Mouse (Mus musculus): ENCODE data around the gene Atp2b4. TPM values are rescaled to one million over a fixed set of nuclear protein-coding genes. Genes with fewer than 3 reads are reported as not detected.

Atp2b4 gene
- total RNA-seq, 2 experiments from 2014 or later = 49.9 to 55.6 TPM

- no peak for DNase-seq (ENCODE audit: low spot score in 2 of 2)
These were observed 1.9 kb downstream of the Atp2b4 start for GRCm38 (mm10) chr1:133798821-133799415.

- no peak for DNase-seq (ENCODE audit: low spot score in 2 of 2)
These were observed 2.6 kb downstream of the Atp2b4 start for GRCm38 (mm10) chr1:133797979-133798820.

GRCm38 (mm10) chr1:133797327-133797978 lies 3.4 kb downstream of the Atp2b4 start:
- DNase-seq (ENCODE audit: low spot score in 2 of 2) = no peak

GRCm38 (mm10) chr1:133793646-133794045 lies 7.2 kb downstream of the Atp2b4 start:
- no peak for DNase-seq (ENCODE audit: low spot score in 2 of 2)

- DNase-seq (ENCODE audit: low spot score in 2 of 2) = no peak
These were observed 10.8 kb downstream of the Atp2b4 start for GRCm38 (mm10) chr1:133790011-133790410.

- no peak for DNase-seq (ENCODE audit: low spot score in 2 of 2)
These were observed 12.0 kb downstream of the Atp2b4 start for GRCm38 (mm10) chr1:133788864-133789263.

- no peak for DNase-seq (ENCODE audit: low spot score in 2 of 2)
These were observed 13.2 kb downstream of the Atp2b4 start for GRCm38 (mm10) chr1:133787500-133788210.

GRCm38 (mm10) chr1:133784621-133785020 lies 16.2 kb downstream of the Atp2b4 start:
- no peak for DNase-seq (ENCODE audit: low spot score in 2 of 2)

- DNase-seq (ENCODE audit: low spot score in 2 of 2) = no peak
These were observed 19.3 kb downstream of the Atp2b4 start for GRCm38 (mm10) chr1:133781531-133781930.

GRCm38 (mm10) chr1:133779043-133779442 lies 21.8 kb downstream of the Atp2b4 start:
- no peak for DNase-seq (ENCODE audit: low spot score in 2 of 2)

- no peak for DNase-seq (ENCODE audit: low spot score in 2 of 2)
These were observed 23.1 kb downstream of the Atp2b4 start for GRCm38 (mm10) chr1:133777651-133778231.

GRCm38 (mm10) chr1:133772553-133772952 lies 28.3 kb downstream of the Atp2b4 start:
- no peak for DNase-seq (ENCODE audit: low spot score in 2 of 2)

GRCm38 (mm10) chr1:133771831-133772399 lies 28.9 kb downstream of the Atp2b4 start:
- DNase-seq (ENCODE audit: low spot score in 2 of 2) = no peak

GRCm38 (mm10) chr1:133767994-133768393 lies 32.8 kb downstream of the Atp2b4 start:
- DNase-seq (ENCODE audit: low spot score in 2 of 2) = no peak

- DNase-seq (ENCODE audit: low spot score in 2 of 2) = no peak
These were observed 33.8 kb downstream of the Atp2b4 start for GRCm38 (mm10) chr1:133766901-133767529.

- no peak for DNase-seq (ENCODE audit: low spot score in 2 of 2)
These were observed 35.5 kb downstream of the Atp2b4 start for GRCm38 (mm10) chr1:133765376-133765775.

- no peak for DNase-seq (ENCODE audit: low spot score in 2 of 2)
These were observed 37.9 kb downstream of the Atp2b4 start for GRCm38 (mm10) chr1:133762946-133763422.

GRCm38 (mm10) chr1:133761278-133761677 lies 39.6 kb downstream of the Atp2b4 start:
- DNase-seq (ENCODE audit: low spot score in 2 of 2) = no peak

GRCm38 (mm10) chr1:133754317-133754868 lies 46.4 kb downstream of the Atp2b4 start:
- no peak for DNase-seq (ENCODE audit: low spot score in 2 of 2)

- no peak for DNase-seq (ENCODE audit: low spot score in 2 of 2)
These were observed 47.5 kb downstream of the Atp2b4 start for GRCm38 (mm10) chr1:133753325-133753724.

Measured in adrenal gland, postnatal 4 days (tissue).